Mouse (Mus musculus) MEL (cell line): ENCODE results near the gene Galnt17. TPM values are rescaled to one million over a fixed set of nuclear protein-coding genes. Genes with fewer than 3 reads are reported as not detected.

Source experiments
- DNase-seq: peaks from one replicate; pipeline ENCODE4 v3.0.0; 2011; ENCODE audit warnings: low read depth, low spot score
- H3K27ac ChIP-seq: 2 replicates; pipeline ENCODE4 v1.5.1; 2012; ENCODE audit warnings: low read depth, mild to moderate bottlenecking, control low read depth, low read length, moderate library complexity; ENCODE audit not compliant: control insufficient read depth
- H3K27me3 ChIP-seq, 2 experiments: fragments of 150-350 bp in 1 of 2; sonication (generic) in 1 of 2; 2 replicates each; pipeline ENCODE4 v1.6.1; 2012; ENCODE audit warnings: low read length in 2 of 2, mild to moderate bottlenecking in 2 of 2, improper control_type of control experiment in 1 of 2, moderate library complexity in 1 of 2; ENCODE audit not compliant: insufficient read depth in 2 of 2, control insufficient read depth in 1 of 2
- H3K36me3 ChIP-seq, 2 experiments: 2 replicates each; pipeline ENCODE4 v1.6.1; 2012 to 2014; ENCODE audit warnings: low read length in 2 of 2, improper control_type of control experiment in 1 of 2, inconsistent platforms in 1 of 2, mild to moderate bottlenecking in 1 of 2; ENCODE audit not compliant: insufficient read depth in 2 of 2, control insufficient read depth in 1 of 2
- H3K4me1 ChIP-seq, 2 experiments: fragments of 150-350 bp in 1 of 2; sonication (generic) in 1 of 2; 2 replicates each; pipeline ENCODE4 v1.6.1; 2012; ENCODE audit warnings: low read length in 2 of 2, improper control_type of control experiment in 1 of 2, mild to moderate bottlenecking in 1 of 2; ENCODE audit not compliant: insufficient read depth in 2 of 2, control insufficient read depth in 1 of 2
- H3K4me3 ChIP-seq, 2 experiments: fragments of 150-350 bp in 1 of 2; sonication (generic) in 1 of 2; 2 replicates each; pipeline ENCODE4 v1.5.1; 2012; ENCODE audit warnings: low read depth in 2 of 2, low read length in 2 of 2, mild to moderate bottlenecking in 2 of 2, moderate library complexity in 2 of 2, control low read depth in 1 of 2, improper control_type of control experiment in 1 of 2; ENCODE audit not compliant: control insufficient read depth in 1 of 2, insufficient read depth in 1 of 2
- H3K79me2 ChIP-seq: 2 replicates; pipeline ENCODE4 v1.6.1; 2012; ENCODE audit warnings: mild to moderate bottlenecking, low read length, moderate library complexity; ENCODE audit not compliant: control insufficient read depth, poor library complexity, insufficient read depth
- H3K9ac ChIP-seq: 2 replicates; pipeline ENCODE4 v1.6.1; 2012; ENCODE audit warnings: low read depth, mild to moderate bottlenecking, control low read depth, low read length, moderate library complexity; ENCODE audit not compliant: control insufficient read depth, poor library complexity, severe bottlenecking
- H3K9me3 ChIP-seq: fragments of 150-350 bp; sonication (generic); replicated peaks from 2 replicates; pipeline ENCODE4 v1.6.1; 2012; ENCODE audit warnings: mild to moderate bottlenecking, low read length, improper control_type of control experiment, moderate library complexity; ENCODE audit not compliant: insufficient read depth
- BHLHE40 ChIP-seq: IDR thresholded peaks from 2 replicates; pipeline ENCODE4 v1.6.1; 2012; ENCODE audit warnings: low read depth, mild to moderate bottlenecking, inconsistent platforms, low read length, improper control_type of control experiment, borderline replicate concordance
- CTCF ChIP-seq, 3 experiments: IDR thresholded peaks in 2 of 3; conservative IDR thresholded peaks in 1 of 3; 2 replicates each; pipeline ENCODE4 v1.5.1; 2011 to 2012; ENCODE audit warnings: low read length in 3 of 3, low read depth in 2 of 3, mild to moderate bottlenecking in 2 of 3, improper control_type of control experiment in 1 of 3, inconsistent platforms in 1 of 3, mixed read lengths in 1 of 3, moderate library complexity in 1 of 3; ENCODE audit not compliant: control insufficient read depth in 1 of 3, insufficient read depth in 1 of 3, poor library complexity in 1 of 3, severe bottlenecking in 1 of 3
- ELF1 ChIP-seq: IDR thresholded peaks from 2 replicates; pipeline ENCODE4 v1.6.1; 2014; ENCODE audit warnings: low read depth, mild to moderate bottlenecking, inconsistent platforms, low read length, improper control_type of control experiment, moderate library complexity
- ETS1 ChIP-seq: IDR thresholded peaks from 2 replicates; pipeline ENCODE4 v1.6.1; 2012; ENCODE audit warnings: low read depth, mild to moderate bottlenecking, inconsistent platforms, low read length, improper control_type of control experiment, moderate library complexity
- MAX ChIP-seq: IDR thresholded peaks from 2 replicates; pipeline ENCODE4 v1.6.1; 2011; ENCODE audit warnings: low read length, improper control_type of control experiment
- MAZ ChIP-seq: IDR thresholded peaks from 2 replicates; pipeline ENCODE4 v1.6.1; 2012; ENCODE audit warnings: low read depth, mild to moderate bottlenecking, inconsistent platforms, low read length, improper control_type of control experiment
- MXI1 ChIP-seq: IDR thresholded peaks from 2 replicates; pipeline ENCODE4 v1.6.1; 2011; ENCODE audit warnings: mild to moderate bottlenecking, low read depth, low read length, improper control_type of control experiment
- MYB ChIP-seq: IDR thresholded peaks from 2 replicates; pipeline ENCODE4 v1.6.1; 2011; ENCODE audit warnings: mild to moderate bottlenecking, low read depth, low read length, improper control_type of control experiment
- POLR2A ChIP-seq, 2 experiments: IDR thresholded peaks; 2 replicates each; pipeline ENCODE4 v1.6.1; 2011 to 2012; ENCODE audit warnings: low read length in 2 of 2, mild to moderate bottlenecking in 2 of 2, control low read depth in 1 of 2, improper control_type of control experiment in 1 of 2, low read depth in 1 of 2, moderate library complexity in 1 of 2; ENCODE audit not compliant: control insufficient read depth in 1 of 2, insufficient read depth in 1 of 2, poor library complexity in 1 of 2
- POLR2AphosphoS2 ChIP-seq: IDR thresholded peaks from 2 replicates; pipeline ENCODE4 v1.6.1; 2011; ENCODE audit warnings: low read length, improper control_type of control experiment
- RAD21 ChIP-seq: IDR thresholded peaks from 2 replicates; pipeline ENCODE4 v1.6.1; 2011; ENCODE audit warnings: mild to moderate bottlenecking, low read depth, low read length, improper control_type of control experiment
- RCOR1 ChIP-seq: IDR thresholded peaks from 2 replicates; pipeline ENCODE4 v1.6.1; 2012; ENCODE audit warnings: low read depth, mild to moderate bottlenecking, inconsistent platforms, low read length, improper control_type of control experiment
- TBP ChIP-seq: IDR thresholded peaks from 2 replicates; pipeline ENCODE4 v1.8.0; 2011; ENCODE audit warnings: low read depth, low read length, improper control_type of control experiment
- TCF12 ChIP-seq: IDR thresholded peaks from 2 replicates; pipeline ENCODE4 v1.6.1; 2014; ENCODE audit warnings: low read depth, mild to moderate bottlenecking, inconsistent platforms, low read length, improper control_type of control experiment, moderate library complexity
- UBTF ChIP-seq: IDR thresholded peaks from 2 replicates; pipeline ENCODE4 v1.6.1; 2012; ENCODE audit warnings: low read depth, mild to moderate bottlenecking, inconsistent platforms, low read length, improper control_type of control experiment, moderate library complexity, borderline replicate concordance; ENCODE audit not compliant: insufficient read depth
- USF2 ChIP-seq, 2 experiments: IDR thresholded peaks; 2 replicates each; pipeline ENCODE4 v1.6.1; 2011 to 2012; ENCODE audit warnings: improper control_type of control experiment in 2 of 2, low read length in 2 of 2, borderline replicate concordance in 1 of 2, inconsistent platforms in 1 of 2, low read depth in 1 of 2, mild to moderate bottlenecking in 1 of 2; ENCODE audit not compliant: insufficient read depth in 1 of 2
- ZC3H11A ChIP-seq: IDR thresholded peaks from 2 replicates; pipeline ENCODE4 v1.6.1; 2012; ENCODE audit warnings: low read depth, mild to moderate bottlenecking, inconsistent platforms, low read length, improper control_type of control experiment
- polyA plus RNA-seq, 2 experiments: library from polyadenylated mRNA; stranded (reverse) in 1 of 2; unstranded in 1 of 2; fragments of >175 nt in 1 of 2; fragments of >200 nt in 1 of 2; gene quantifications; 2 replicates each; pipeline versions ENCODE4 v1.2.1 to v1.2.4; 2012; ENCODE audit warnings: low replicate concordance in 2 of 2, low read depth in 1 of 2; ENCODE audit not compliant: insufficient read length in 2 of 2, insufficient read depth in 1 of 2, missing spikeins in 1 of 2
- total RNA-seq: library from RNA; depleted of rRNA; stranded (reverse); fragments of 300-350 nt; gene quantifications from 2 replicates; pipeline ENCODE4 v1.2.3, GENCODE M21; 2012

The Galnt17 gene
- total and polyA plus RNA-seq, 3 experiments: not detected

DNA sequence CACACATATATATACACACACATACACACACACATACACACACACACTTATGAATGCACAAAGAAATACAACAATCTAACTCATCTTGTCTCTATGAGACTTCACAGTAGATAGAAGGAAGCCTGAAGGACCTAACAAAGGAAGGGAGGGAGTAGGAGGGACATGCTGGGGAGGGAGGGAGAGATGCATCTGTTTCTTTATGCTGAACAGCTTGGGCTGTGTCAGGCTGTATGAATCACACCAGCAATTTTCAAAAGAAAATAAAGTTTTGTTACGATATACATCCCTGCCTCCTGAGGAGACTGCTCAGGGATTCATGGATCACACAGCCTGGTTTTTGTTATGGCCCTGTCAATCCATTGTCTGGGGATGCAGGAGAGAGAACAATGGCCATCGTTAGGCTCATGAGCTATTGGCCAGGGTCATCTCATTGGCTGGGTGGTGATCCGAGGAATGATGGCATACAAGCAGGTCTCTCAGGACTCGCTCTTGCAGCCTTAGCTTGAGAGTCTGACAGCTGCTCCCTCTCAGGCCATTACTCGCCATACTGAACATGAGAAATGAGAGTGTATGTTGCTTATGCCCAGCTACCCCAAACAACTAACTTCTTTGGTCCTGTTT lies 194.3 kb downstream of the Galnt17 start (continued):
- no peak for TF ChIP-seq ZC3H11A
- no peak for TF ChIP-seq POLR2AphosphoS2
- no peak for TF ChIP-seq ETS1
- TF ChIP-seq, all 39 proteins: peak for 0

DNA sequence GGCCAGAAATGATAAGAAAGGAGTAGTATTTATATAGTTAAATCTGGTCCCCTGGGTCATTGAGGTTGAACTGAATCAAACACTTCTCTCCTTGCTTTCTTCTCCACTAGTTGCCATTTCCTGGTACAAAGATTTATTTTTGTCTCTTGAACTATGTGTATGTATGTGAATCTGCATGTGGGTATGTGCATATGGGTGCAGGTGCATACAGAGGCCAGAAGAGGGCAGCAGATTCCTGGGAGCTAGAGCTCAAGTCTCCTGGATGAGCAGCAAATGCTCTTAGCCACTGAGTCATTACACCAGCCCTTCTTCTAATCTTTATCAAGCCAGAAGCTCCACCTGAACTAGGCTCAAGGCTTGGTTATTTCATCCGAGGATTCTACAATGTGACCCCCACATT lies 201.1 kb downstream of the Galnt17 start:
- Histone ChIP-seq H3K27me3 (no peaks in the 10 kb centered on the region), H3K4me3 (no peak overlapping the region), H3K79me2 (no peaks in the 10 kb centered on the region), H3K4me1 (no peaks in the 10 kb centered on the region), H3K36me3 (no peaks in the 10 kb centered on the region), H3K27ac (no peak overlapping the region), H3K9ac (no peak overlapping the region), H3K9me3 (no peaks in the 10 kb centered on the region)
- TF ChIP-seq ETS1 (no peak), RAD21 (peak; percentile 1; the same call in 1 of the 2 replicates), CTCF (IDR thresholded peaks at IDR 0.05 in 2 of 3, conservative IDR thresholded peaks at IDR 0.05 in 1 of 3; ENCODE audit: control insufficient read depth in 1 of 3, insufficient read depth in 1 of 3, low read depth in 2 of 3, low read length in 3 of 3, poor library complexity in 1 of 3, severe bottlenecking in 1 of 3) (peak in 2 of 3 experiments; percentile 9 to 17; a peak in 1 of 6 replicates)
- DNase-seq: peak; percentile 6

DNA sequence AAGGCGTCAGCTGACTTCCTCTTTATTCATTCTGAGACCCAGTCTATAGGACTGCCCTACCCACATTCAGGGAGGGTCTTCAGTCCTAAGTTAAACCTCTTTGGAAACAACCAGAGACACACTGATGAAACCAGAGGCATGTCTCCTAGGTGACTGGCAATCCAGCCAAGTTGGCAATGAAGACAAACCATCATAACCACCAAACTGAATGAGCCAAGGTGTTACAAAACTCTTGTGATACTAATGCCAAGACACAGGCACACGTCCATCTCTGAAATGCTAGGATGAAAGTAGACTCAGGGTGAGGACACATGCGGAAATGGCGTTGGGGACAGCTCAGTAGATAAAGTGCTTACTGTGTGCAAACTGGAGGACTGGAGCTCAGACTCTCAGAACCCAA lies 211.5 kb downstream of the Galnt17 start:
- no peak overlapping the region for H3K27ac ChIP-seq
- H3K4me3 ChIP-seq: no peak overlapping the region
- TF ChIP-seq ELF1 (no peak), USF2 (IDR thresholded peaks at IDR 0.05; ENCODE audit: borderline replicate concordance in 1 of 2, insufficient read depth in 1 of 2, low read depth in 1 of 2, low read length in 2 of 2) (no peak), MAZ (no peak), RCOR1 (no peak), MXI1 (no peak), POLR2A (IDR thresholded peaks at IDR 0.05; ENCODE audit: control insufficient read depth in 1 of 2, insufficient read depth in 1 of 2, low read depth in 1 of 2, low read length in 2 of 2, poor library complexity in 1 of 2) (no peak), TCF12 (no peak), TBP (no peak), RAD21 (no peak), MYB (no peak), UBTF (no peak), MAX (no peak), BHLHE40 (no peak)
- H3K79me2 ChIP-seq: no peaks in the 10 kb centered on the region
- no peaks in the 10 kb centered on the region for H3K36me3 ChIP-seq
- H3K9ac ChIP-seq: no peak overlapping the region
- H3K4me1 ChIP-seq: no peaks in the 10 kb centered on the region
- H3K9me3 ChIP-seq: no peaks in the 10 kb centered on the region
- no peaks in the 10 kb centered on the region for H3K27me3 ChIP-seq
- DNase-seq: no peak
